9 mouse cellular contexts compared by ENCODE assay signal in the genomic region with DNA sequence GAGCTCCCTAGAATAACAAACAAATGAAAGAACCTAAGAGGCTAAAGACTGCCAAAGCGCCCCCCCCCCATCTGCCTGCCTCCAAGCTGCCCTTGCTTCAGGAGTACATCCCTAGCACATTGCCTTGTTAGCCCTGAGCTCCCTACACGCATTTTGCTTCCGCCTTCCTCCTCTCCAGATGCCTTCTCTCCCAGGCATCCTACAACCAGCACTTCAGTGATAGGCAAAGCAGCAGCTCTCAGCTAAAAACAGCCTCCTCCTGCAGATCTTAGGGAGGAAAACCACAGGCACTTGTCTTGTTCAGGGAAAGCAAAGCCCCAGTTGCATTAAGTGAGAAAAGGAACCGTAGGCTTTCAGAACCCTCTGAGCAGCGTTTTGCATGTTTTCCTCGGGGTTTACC. TPM values are rescaled to one million over a fixed set of nuclear protein-coding genes. Genes with fewer than 3 reads are reported as not detected.
A peak's percentile ranks its signal among the peaks of the same experiment; 100 is the strongest.
DNase-seq lines count a peak whose midpoint lies in the region; ATAC-seq lines count a peak whose summit lies in the region.
"Had no signal": no experiment of that assay in that cellular context is flagged by ENCODE, and none has a peak within 500 bp of the region (broad histone marks: within the 10 kb centered on the region; RNA-seq: fewer than 3 reads in every experiment).

No protein-coding gene starts in this region.

- H3K9me3 ChIP-seq in heart, embryonic 13.5 days = no peaks in the 10 kb centered on the region
- H3K9me3 ChIP-seq in midbrain, embryonic 13.5 days = no peaks in the 10 kb centered on the region
- H3K9me3 ChIP-seq: liver, embryonic 15.5 days had no signal

- DNase-seq in cerebellum, postnatal 10 days = no peak
- peak; percentile 51 for DNase-seq in cerebellum, adult 11-12 months
- peak; percentile 78 for DNase-seq in layer of hippocampus, adult 9-11 months
- DNase-seq in adipocyte (ENCODE audit: low spot score) = no peak
- DNase-seq in gastrocnemius, adult 8-10 months (ENCODE audit: low spot score in 2 of 2) = no peak

- H3K4me2 ChIP-seq in heart, embryonic 13.5 days = peak overlapping the region; percentile 74
- H3K4me2 ChIP-seq in midbrain, embryonic 13.5 days (replicated peaks) = peak overlapping the region; percentile 22; the same call in 1 of the 2 replicates

- peak overlapping the region; percentile 47; the same call in 1 of the 2 replicates for H3K4me3 ChIP-seq in heart, embryonic 13.5 days
- H3K4me3 ChIP-seq in midbrain, embryonic 13.5 days (replicated peaks) = no peak overlapping the region

- peak overlapping the region; percentile 64 for H3K27ac ChIP-seq in heart, embryonic 13.5 days (replicated peaks)
- peak overlapping the region; percentile 80 for H3K27ac ChIP-seq in midbrain, embryonic 13.5 days
- H3K27ac ChIP-seq: liver, embryonic 15.5 days had no signal

- WGBS in heart, embryonic 13.5 days = 13% methylated on average over 6 of the region's 6 CpGs
- 22% methylated on average over 6 of the region's 6 CpGs for WGBS in midbrain, embryonic 13.5 days

- no peaks in the 10 kb centered on the region for H3K27me3 ChIP-seq in heart, embryonic 13.5 days (replicated peaks)
- no peaks in the 10 kb centered on the region for H3K27me3 ChIP-seq in midbrain, embryonic 13.5 days
- H3K27me3 ChIP-seq: liver, embryonic 15.5 days had no signal

- H3K4me1 ChIP-seq in heart, embryonic 13.5 days = peaks cover 35% of the 10 kb centered on the region
- peaks cover 19% of the 10 kb centered on the region; the same call in 1 of the 2 replicates for H3K4me1 ChIP-seq in midbrain, embryonic 13.5 days (replicated peaks)
- H3K4me1 ChIP-seq: liver, embryonic 15.5 days had no signal

- no peaks in the 10 kb centered on the region for H3K36me3 ChIP-seq in heart, embryonic 13.5 days
- no peaks in the 10 kb centered on the region for H3K36me3 ChIP-seq in midbrain, embryonic 13.5 days
- H3K36me3 ChIP-seq: liver, embryonic 15.5 days had no signal

- peak; percentile 81 for ATAC-seq in cerebellum, adult (ENCODE audit: insufficient number of reproducible peaks, low FRiP score, low TSS enrichment)
- peak; percentile 10; the same call in 1 of the 2 replicates for ATAC-seq in heart, embryonic 13.5 days (ENCODE audit: extremely low read depth, insufficient number of reproducible peaks, low FRiP score, low TSS enrichment)
- peak; percentile 72 for ATAC-seq in midbrain, embryonic 13.5 days

- peak overlapping the region; percentile 65 for H3K9ac ChIP-seq in heart, embryonic 13.5 days
- peak overlapping the region; percentile 36 for H3K9ac ChIP-seq in midbrain, embryonic 13.5 days (replicated peaks)
- H3K9ac ChIP-seq: liver, embryonic 15.5 days had no signal

RNA-seq across cellular contexts. Expression of gene Cavin2, which starts 45.4 kb away (rescaled TPM):
- polyA plus RNA-seq in heart, embryonic 13.5 days (2015; fragmentation: Nextera tagmentation; extraction: Ambion mirVana) = 138 and 153 TPM in 2 replicates
- 3.2 and 4.2 TPM in 2 replicates for polyA plus RNA-seq in midbrain, embryonic 13.5 days (2015; fragmentation: Nextera tagmentation; extraction: Ambion mirVana)
- total RNA-seq in gastrocnemius, adult 8-10 months (2022) = 10 to 100 TPM; 20.8 to 33.0 (median 25.0) TPM

Comparison
In these comparisons a context has a peak if more than half of its experiments do, and no peak if none do; other contexts are left out.
1. DNase-seq: peak in cerebellum, adult 11-12 months (single experiment) and layer of hippocampus, adult 9-11 months (single experiment); none in cerebellum, postnatal 10 days (0 of 2), adipocyte (single experiment) and gastrocnemius, adult 8-10 months (0 of 2).
2. ATAC-seq: peak in every context shown above with its lines; median percentile 81 in cerebellum, adult; 72 in midbrain, embryonic 13.5 days; 10 in heart, embryonic 13.5 days.
3. RNA of gene Cavin2, which starts 45.4 kb away (polyA plus RNA-seq): 138 to 153 TPM in heart, embryonic 13.5 days; 3.2 to 4.2 TPM in midbrain, embryonic 13.5 days; every median in the first group is over 10 times any median in the second.